Mouse (Mus musculus) C2C12 (cell line): ENCODE measurements at regions not wholly inside any gene's neighbourhood (a gene's known extent, or its start where the extent isn't known, plus 50 kb on each side); places are given as distances from the start of the nearest gene placed in this dataset.

ENCODE experiments used
- H3K27me3 ChIP-seq: one replicate; pipeline ENCODE4 v1.6.1; 2011; ENCODE audit not compliant: control insufficient read depth, insufficient read depth, insufficient read length
- H3K36me3 ChIP-seq: one replicate; pipeline ENCODE4 v1.6.1; 2011; ENCODE audit not compliant: control insufficient read depth, insufficient read depth
- H3K4me3 ChIP-seq: one replicate; pipeline ENCODE4 v1.5.1; 2011; ENCODE audit warnings: mild to moderate bottlenecking, control low read depth; ENCODE audit not compliant: poor library complexity, insufficient read depth, severe bottlenecking
- H3K79me2 ChIP-seq: one replicate; pipeline ENCODE4 v1.6.1; 2011; ENCODE audit not compliant: control insufficient read depth, insufficient read depth
- H3K79me3 ChIP-seq: one replicate; pipeline ENCODE4 v1.6.1; 2011; ENCODE audit warnings: low read depth, control low read depth
- H3ac ChIP-seq: one replicate; pipeline ENCODE3; 2011; ENCODE audit warnings: low read depth; ENCODE audit not compliant: control insufficient read depth, insufficient read length
- CEBPB ChIP-seq: IDR thresholded peaks from one replicate; pipeline ENCODE4 v1.6.1; 2011; ENCODE audit warnings: low read depth, mild to moderate bottlenecking, control low read depth, moderate library complexity
- CTCF ChIP-seq: IDR thresholded peaks from one replicate; pipeline ENCODE4 v1.5.1; 2011; ENCODE audit not compliant: control insufficient read depth, insufficient read depth, insufficient read length
- FOSL1 ChIP-seq: IDR thresholded peaks from one replicate; pipeline ENCODE4 v1.8.0; 2011; ENCODE audit warnings: mild to moderate bottlenecking, low read length; ENCODE audit not compliant: poor library complexity, insufficient read depth, severe bottlenecking
- MAX ChIP-seq: IDR thresholded peaks from one replicate; pipeline ENCODE4 v1.6.1; 2011; ENCODE audit warnings: mild to moderate bottlenecking, control low read depth
- MYOD1 ChIP-seq: IDR thresholded peaks from one replicate; pipeline ENCODE4 v1.6.1; 2011; ENCODE audit warnings: low read depth; ENCODE audit not compliant: control insufficient read depth, insufficient read length
- MYOG ChIP-seq: IDR thresholded peaks from one replicate; pipeline ENCODE4 v1.6.1; 2011; ENCODE audit not compliant: control insufficient read depth, insufficient read length; ENCODE audit errors: extremely low read depth
- USF1 ChIP-seq: IDR thresholded peaks from one replicate; pipeline ENCODE4 v1.6.1; 2011; ENCODE audit warnings: low read depth, mild to moderate bottlenecking, control low read depth, moderate library complexity

DNA sequence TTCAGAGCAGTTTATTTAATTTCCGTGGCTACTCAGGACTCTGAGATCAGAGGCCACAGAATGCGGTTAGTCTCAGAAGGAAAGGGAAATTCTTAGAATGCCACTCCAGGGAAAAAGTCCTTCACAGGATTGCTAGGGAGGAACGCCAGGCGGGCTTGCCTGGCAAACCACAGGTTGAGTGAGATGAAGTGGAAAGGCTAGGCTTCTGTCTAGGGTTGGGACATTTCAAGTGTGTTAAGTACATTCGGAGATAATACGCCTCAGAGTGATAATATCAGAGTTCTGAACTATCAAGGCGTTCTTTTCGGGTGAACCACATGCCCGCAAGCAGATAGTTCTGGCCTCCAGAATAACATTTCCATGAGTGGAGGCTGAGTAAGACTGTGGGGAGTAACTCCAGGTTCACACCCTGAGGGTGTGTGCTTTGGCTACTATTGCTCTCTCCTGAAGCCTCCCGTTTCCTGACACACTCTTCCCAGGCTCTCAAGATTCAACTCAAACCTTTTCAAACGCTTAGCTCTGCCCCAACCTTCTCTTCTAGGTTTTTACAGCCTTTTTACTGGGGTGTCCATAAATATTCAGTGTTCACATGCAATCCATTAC lies 119.3 kb upstream of the Nr5a2 start:
- Histone ChIP-seq H3K36me3 (no peaks in the 10 kb centered on the region), H3ac (no peak overlapping the region), H3K79me3 (no peaks in the 10 kb centered on the region), H3K79me2 (no peaks in the 10 kb centered on the region), H3K4me3 (no peak overlapping the region), H3K27me3 (no peaks in the 10 kb centered on the region)
- TF ChIP-seq CEBPB (peak; percentile 30), FOSL1 (peak; percentile 53), USF1 (no peak), MAX (peak; percentile 27), MYOG (no peak)

- Histone ChIP-seq H3K79me2 (no peaks in the 10 kb centered on the region), H3K36me3 (no peaks in the 10 kb centered on the region), H3ac (no peak overlapping the region), H3K79me3 (no peaks in the 10 kb centered on the region), H3K4me3 (no peak overlapping the region), H3K27me3 (no peaks in the 10 kb centered on the region)
- TF ChIP-seq USF1: no peak
- TF ChIP-seq CEBPB: no peak
- no peak for TF ChIP-seq MAX
- TF ChIP-seq CTCF: no peak
- no peak for TF ChIP-seq MYOD1
- TF ChIP-seq MYOG: no peak
- TF ChIP-seq FOSL1: no peak
These were observed 114.5 kb upstream of the Nr5a2 start for GRCm38 (mm10) chr1:137074787-137075186.

DNA sequence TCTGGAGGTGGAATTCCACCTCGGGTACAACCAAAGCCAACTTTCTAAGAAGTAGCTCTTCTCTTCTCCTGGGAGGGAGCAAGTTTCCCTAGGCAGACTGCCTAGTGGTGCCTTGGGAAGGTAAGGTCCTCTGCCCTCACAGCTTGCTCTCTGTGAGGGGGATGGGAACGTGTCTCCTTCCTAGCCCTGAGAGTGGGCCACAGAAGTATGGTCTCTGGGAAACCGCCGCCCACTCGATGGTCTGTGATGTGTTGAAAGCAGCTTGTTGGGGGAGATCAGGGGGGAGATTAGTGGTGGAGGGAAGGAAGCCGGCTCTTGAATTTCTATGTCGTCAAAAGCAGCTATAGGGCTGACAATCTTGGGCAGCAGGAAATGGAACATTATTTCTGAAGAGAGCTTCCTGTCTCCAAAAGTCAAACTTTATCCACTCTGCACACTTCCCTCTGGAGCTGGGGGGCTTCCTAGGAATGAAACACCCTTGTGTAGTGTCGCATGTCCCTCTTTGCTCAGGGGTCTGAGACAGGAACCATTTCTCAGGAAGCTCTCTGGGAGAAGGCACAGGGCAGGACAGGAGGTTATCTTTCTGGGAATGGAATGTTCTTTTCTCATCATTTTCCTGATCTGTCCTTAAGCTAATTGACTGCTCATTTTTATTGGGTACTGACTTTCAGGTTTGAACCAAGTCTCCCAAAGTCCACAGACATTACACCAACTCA lies 113.8 kb upstream of the Nr5a2 start:
- H3K27me3 ChIP-seq: peaks cover under 1% of the 10 kb centered on the region
- no peak overlapping the region for H3K4me3 ChIP-seq
- no peaks in the 10 kb centered on the region for H3K79me2 ChIP-seq

GRCm38 (mm10) chr1:137060914-137061313 lies 100.7 kb upstream of the Nr5a2 start:
- H3K27me3 ChIP-seq: no peaks in the 10 kb centered on the region
- no peaks in the 10 kb centered on the region for H3K79me2 ChIP-seq
- TF ChIP-seq CTCF (no peak), MYOD1 (no peak), MYOG (no peak)
- H3ac ChIP-seq: no peak overlapping the region
- no peaks in the 10 kb centered on the region for H3K36me3 ChIP-seq
- no peak overlapping the region for H3K4me3 ChIP-seq
- H3K79me3 ChIP-seq: no peaks in the 10 kb centered on the region

More for the DNA sequence above, 113.8 kb upstream of the Nr5a2 start:
- no peak for TF ChIP-seq MYOD1
- no peak for TF ChIP-seq FOSL1
- no peak for TF ChIP-seq USF1
- no peak for TF ChIP-seq MAX
- no peak overlapping the region for H3ac ChIP-seq
- no peaks in the 10 kb centered on the region for H3K36me3 ChIP-seq
- no peaks in the 10 kb centered on the region for H3K79me3 ChIP-seq

- H3ac ChIP-seq: no peak overlapping the region
- H3K79me2 ChIP-seq: no peaks in the 10 kb centered on the region
- no peak overlapping the region for H3K4me3 ChIP-seq
- no peak for TF ChIP-seq MAX
- no peak for TF ChIP-seq CEBPB
- TF ChIP-seq FOSL1: no peak
- no peak for TF ChIP-seq CTCF
- no peaks in the 10 kb centered on the region for H3K79me3 ChIP-seq
- H3K36me3 ChIP-seq: no peaks in the 10 kb centered on the region
- no peaks in the 10 kb centered on the region for H3K27me3 ChIP-seq
These were observed 92.9 kb upstream of the Nr5a2 start for GRCm38 (mm10) chr1:137053134-137053533.

- Histone ChIP-seq H3K79me2 (no peaks in the 10 kb centered on the region), H3K27me3 (no peaks in the 10 kb centered on the region), H3K4me3 (no peak overlapping the region), H3K36me3 (no peaks in the 10 kb centered on the region), H3K79me3 (no peaks in the 10 kb centered on the region), H3ac (no peak overlapping the region)
- TF ChIP-seq FOSL1: no peak
- TF ChIP-seq CTCF: no peak
- TF ChIP-seq MAX: no peak
- no peak for TF ChIP-seq MYOD1
- no peak for TF ChIP-seq CEBPB
- TF ChIP-seq USF1: no peak
- TF ChIP-seq MYOG: no peak
These were observed 91.3 kb upstream of the Nr5a2 start for GRCm38 (mm10) chr1:137051515-137051914.
